26 mouse cellular contexts compared by ENCODE assay signal in genomic region chr3:27359100-27359720, GRCm38 (mm10). TPM values are rescaled to one million over a fixed set of nuclear protein-coding genes. Genes with fewer than 3 reads are reported as not detected.
A peak's percentile ranks its signal among the peaks of the same experiment; 100 is the strongest.
DNase-seq lines count a peak whose midpoint lies in the region; ATAC-seq and TF ChIP-seq lines count a peak whose summit lies in the region.
"Had no signal": no experiment of that assay in that cellular context is flagged by ENCODE, and none has a peak within 500 bp of the region (broad histone marks: within the 10 kb centered on the region; RNA-seq: fewer than 3 reads in every experiment).

No protein-coding gene starts in this region.

- no peak overlapping the region for H3K9ac ChIP-seq in limb, embryonic 11.5 days (ENCODE audit: low read length)
- H3K9ac ChIP-seq in lung, embryonic 15.5 days: no peak overlapping the region
- H3K9ac ChIP-seq in lung, postnatal 0 days (replicated peaks; ENCODE audit: low read depth): no peak overlapping the region
- H3K9ac ChIP-seq: embryonic facial prominence, embryonic 12.5 days; forebrain, embryonic 13.5 days; forebrain, embryonic 15.5 days had no signal

- no peak overlapping the region for H3K27ac ChIP-seq in limb, embryonic 11.5 days (replicated peaks; ENCODE audit: low read depth, low read length)
- H3K27ac ChIP-seq in limb, embryonic 10.5 days: no peak overlapping the region
- no peak overlapping the region for H3K27ac ChIP-seq in lung, embryonic 15.5 days
- H3K27ac ChIP-seq in lung, postnatal 0 days (ENCODE audit: low read length): no peak overlapping the region
- H3K27ac ChIP-seq: embryonic facial prominence, embryonic 10.5 days; embryonic facial prominence, embryonic 12.5 days; forebrain, embryonic 13.5 days; forebrain, embryonic 15.5 days had no signal

- no peaks in the 10 kb centered on the region for H3K27me3 ChIP-seq in limb, embryonic 11.5 days (ENCODE audit: control insufficient read depth, insufficient read depth, low read length)
- no peaks in the 10 kb centered on the region for H3K27me3 ChIP-seq in limb, embryonic 10.5 days (ENCODE audit: low read depth, poor library complexity, severe bottlenecking)
- no peaks in the 10 kb centered on the region for H3K27me3 ChIP-seq in lung, embryonic 15.5 days
- H3K27me3 ChIP-seq in lung, postnatal 0 days (replicated peaks; ENCODE audit: insufficient read depth, low read length): no peaks in the 10 kb centered on the region
- H3K27me3 ChIP-seq: CH12.LX; embryonic facial prominence, embryonic 12.5 days; forebrain, embryonic 13.5 days; forebrain, embryonic 15.5 days had no signal

- no peak overlapping the region for H3K4me2 ChIP-seq in limb, embryonic 11.5 days (ENCODE audit: low read depth, severe bottlenecking)
- no peak overlapping the region for H3K4me2 ChIP-seq in lung, embryonic 15.5 days
- no peak overlapping the region for H3K4me2 ChIP-seq in lung, postnatal 0 days (replicated peaks; ENCODE audit: low read depth, low read length)
- H3K4me2 ChIP-seq: embryonic facial prominence, embryonic 12.5 days; forebrain, embryonic 13.5 days; forebrain, embryonic 15.5 days had no signal

- peak; percentile 13 for DNase-seq in limb, embryonic 11.5 days (ENCODE audit: low spot score)
- no peak for DNase-seq in limb, embryonic 10.5 days (ENCODE audit: low spot score)
- DNase-seq in lung, adult 18-20 months: no peak
- DNase-seq in lung, postnatal 0 days (ENCODE audit: low spot score): peak; percentile 76
- no peak for DNase-seq in lung, postnatal 25 days (ENCODE audit: low spot score)
- DNase-seq: adrenal gland, adult 8-10 months; adrenal gland, postnatal 14 days; adrenal gland, postnatal 36 days; B cell, adult 2 months; cerebellum, adult 11-12 months; cerebellum, adult 2 months; cerebellum, adult 9-10 months; cerebellum, postnatal 10 days; cerebellum, postnatal 25 days had no signal

- ATAC-seq in limb, embryonic 11.5 days (ENCODE audit: insufficient number of reproducible peaks, low FRiP score, low TSS enrichment, low read depth): no peak
- ATAC-seq in lung, embryonic 15.5 days (ENCODE audit: borderline replicate concordance, extremely low read depth, low FRiP score, low TSS enrichment): peak; percentile 55; the same call in 1 of the 2 replicates
- ATAC-seq in lung, postnatal 0 days: peak; percentile 49
- ATAC-seq: activated CD4-positive, CD25-positive, alpha-beta regulatory T cell, adult 4 months; CD4-positive, CD25-positive, alpha-beta regulatory T cell, adult 4 months; forebrain, embryonic 13.5 days; forebrain, embryonic 15.5 days; Patski had no signal

- H3K36me3 ChIP-seq in limb, embryonic 11.5 days (ENCODE audit: control insufficient read depth, insufficient read depth, low read length): no peaks in the 10 kb centered on the region
- no peaks in the 10 kb centered on the region for H3K36me3 ChIP-seq in limb, embryonic 10.5 days
- H3K36me3 ChIP-seq in lung, embryonic 15.5 days: no peaks in the 10 kb centered on the region
- H3K36me3 ChIP-seq in lung, postnatal 0 days (ENCODE audit: insufficient read depth, low read length): no peaks in the 10 kb centered on the region
- H3K36me3 ChIP-seq: embryonic facial prominence, embryonic 10.5 days; embryonic facial prominence, embryonic 12.5 days; forebrain, embryonic 15.5 days; G1E had no signal

- H3K4me1 ChIP-seq in limb, embryonic 11.5 days (ENCODE audit: control insufficient read depth, insufficient read depth, low read length): no peaks in the 10 kb centered on the region
- no peaks in the 10 kb centered on the region for H3K4me1 ChIP-seq in limb, embryonic 10.5 days
- no peaks in the 10 kb centered on the region for H3K4me1 ChIP-seq in lung, embryonic 15.5 days
- no peaks in the 10 kb centered on the region for H3K4me1 ChIP-seq in lung, postnatal 0 days (ENCODE audit: insufficient read depth, low read depth, low read length)
- H3K4me1 ChIP-seq: embryonic facial prominence, embryonic 10.5 days; embryonic facial prominence, embryonic 12.5 days; forebrain, embryonic 13.5 days; forebrain, embryonic 15.5 days had no signal

- TF ChIP-seq EP300 in lung, postnatal 0 days (IDR thresholded peaks at IDR 0.05): 0 out of 2 replicates have a peak, but pooled peaks have one; percentile 34

- no peak for TF ChIP-seq CTCF in lung, postnatal 0 days (IDR thresholded peaks at IDR 0.05)

- H3K4me3 ChIP-seq in limb, embryonic 11.5 days (ENCODE audit: low read depth, low read length): no peak overlapping the region
- H3K4me3 ChIP-seq in limb, embryonic 10.5 days: no peak overlapping the region
- no peak overlapping the region for H3K4me3 ChIP-seq in lung, embryonic 15.5 days
- H3K4me3 ChIP-seq in lung, postnatal 0 days (ENCODE audit: low read depth, low read length): no peak overlapping the region
- H3K4me3 ChIP-seq: embryonic facial prominence, embryonic 10.5 days; embryonic facial prominence, embryonic 12.5 days; forebrain, embryonic 13.5 days; forebrain, embryonic 15.5 days had no signal

- H3K9me3 ChIP-seq in limb, embryonic 11.5 days (ENCODE audit: control insufficient read depth, low read length): no peaks in the 10 kb centered on the region
- H3K9me3 ChIP-seq in limb, embryonic 10.5 days (replicated peaks): no peaks in the 10 kb centered on the region
- H3K9me3 ChIP-seq in lung, embryonic 15.5 days: no peaks in the 10 kb centered on the region
- no peaks in the 10 kb centered on the region for H3K9me3 ChIP-seq in lung, postnatal 0 days (ENCODE audit: low read length)
- H3K9me3 ChIP-seq: embryonic facial prominence, embryonic 10.5 days; embryonic facial prominence, embryonic 12.5 days; forebrain, embryonic 15.5 days; G1E had no signal

- WGBS in limb, embryonic 11.5 days: 95% methylated on average over 2 of the region's 2 CpGs
- 87% methylated on average over 2 of the region's 2 CpGs for WGBS in limb, embryonic 10.5 days
- 47% methylated on average over 2 of the region's 2 CpGs for WGBS in lung, embryonic 15.5 days
- WGBS in lung, postnatal 0 days: 57% methylated on average over 2 of the region's 2 CpGs

RNA-seq across cellular contexts. Expression of gene Ghsr, which starts 11.9 kb away (rescaled TPM):
- not detected in 2 replicates for polyA plus RNA-seq in limb, embryonic 11.5 days (2014; fragmentation: Nextera tagmentation; extraction: Ambion mirVana)
- not detected in 2 replicates for polyA plus RNA-seq in limb, embryonic 10.5 days (2016; fragmentation: Nextera tagmentation; extraction: Ambion mirVana)
- polyA plus RNA-seq in lung, embryonic 15.5 days (2015; fragmentation: Nextera tagmentation; extraction: Ambion mirVana): not detected in 2 replicates
- not detected in 2 replicates for polyA plus RNA-seq in lung, postnatal 0 days (2015; fragmentation: Nextera tagmentation; extraction: Ambion mirVana)
- polyA plus RNA-seq: activated CD4-positive, CD25-positive, alpha-beta regulatory T cell, adult 4 months; CD4-positive, CD25-positive, alpha-beta regulatory T cell, adult 4 months; embryonic facial prominence, embryonic 10.5 days; embryonic facial prominence, embryonic 12.5 days; embryonic facial prominence, embryonic 14.5 days; forebrain, embryonic 11.5 days; forebrain, embryonic 13.5 days; forebrain, embryonic 15.5 days; G1E; Patski had no signal

RNA-seq across cellular contexts. Expression of gene Tnfsf10, which starts 42.4 kb away (rescaled TPM):
- 0.04 TPM in 1 of 2 replicates, not detected in the other for polyA plus RNA-seq in limb, embryonic 11.5 days (2014; fragmentation: Nextera tagmentation; extraction: Ambion mirVana)
- not detected in 2 replicates for polyA plus RNA-seq in limb, embryonic 10.5 days (2016; fragmentation: Nextera tagmentation; extraction: Ambion mirVana)
- 2.5 and 3.0 TPM in 2 replicates for polyA plus RNA-seq in lung, embryonic 15.5 days (2015; fragmentation: Nextera tagmentation; extraction: Ambion mirVana)
- 8.1 and 10.5 TPM in 2 replicates for polyA plus RNA-seq in lung, postnatal 0 days (2015; fragmentation: Nextera tagmentation; extraction: Ambion mirVana)
- polyA plus RNA-seq: embryonic facial prominence, embryonic 10.5 days; forebrain, embryonic 11.5 days had no signal

Comparison
In these comparisons a context has a peak if more than half of its experiments do, and no peak if none do; other contexts are left out.
1. DNase-seq: peak in limb, embryonic 11.5 days (single experiment) and lung, postnatal 0 days (single experiment); none in limb, embryonic 10.5 days (single experiment), lung, adult 18-20 months (0 of 2) and lung, postnatal 25 days (single experiment).